Mouse (Mus musculus): ENCODE measurements around the gene Arid4a. TPM values are rescaled to one million over a fixed set of nuclear protein-coding genes. Genes with fewer than 3 reads are reported as not detected.

Gene Arid4a
- polyA plus RNA-seq (2012; rRNA removed): 14.8 and 15.2 TPM in 2 replicates

GRCm38 (mm10) chr12:71015363-71016210, at the start of gene Arid4a:
Gene Arid4a (plus strand): TSS chr12:71015990.

GRCm38 (mm10) chr12:70974441-70975266, 41.1 kb upstream of the Arid4a start, which contains the start of gene Psma3:
Gene Psma3 (plus strand): TSS chr12:70974621.

GRCm38 (mm10) chr12:71111331-71111730, 95.5 kb downstream of the Arid4a start, which contains the start of gene Tomm20l:
Gene Tomm20l (plus strand): TSS chr12:71111428.

GRCm38 (mm10) chr12:71136130-71136973, 120.6 kb downstream of the Arid4a start, which contains the start of the genes Timm9 and 2700049A03Rik:
Gene Timm9 (minus strand): TSS chr12:71136684.
Gene 2700049A03Rik (plus strand): TSS chr12:71136848.

Other genes starting within 250 kb of the Arid4a start
- 14.0 and 16.1 TPM in 2 replicates for gene Frmd6, start 190.5 kb upstream of the Arid4a start, polyA plus RNA-seq (2012; rRNA removed)
- 116 and 127 TPM in 2 replicates for gene Actr10, start 78.1 kb upstream of the Arid4a start, polyA plus RNA-seq (2012; rRNA removed)
- 263 and 276 TPM in 2 replicates for gene Psma3, start 41.4 kb upstream of the Arid4a start, polyA plus RNA-seq (2012; rRNA removed)
- gene Tomm20l, start 95.4 kb downstream of the Arid4a start, polyA plus RNA-seq (2012; rRNA removed): not detected in 2 replicates
- 80.6 and 82.1 TPM in 2 replicates for gene Timm9, start 120.7 kb downstream of the Arid4a start, polyA plus RNA-seq (2012; rRNA removed)
- gene 2700049A03Rik, start 120.9 kb downstream of the Arid4a start, polyA plus RNA-seq (2012; rRNA removed): 9.3 and 9.6 TPM in 2 replicates

Measured in central nervous system, embryonic 18 days (tissue).